Mouse (Mus musculus) large intestine, adult 2 months (tissue): ENCODE measurements around the gene Hspb3. TPM values are rescaled to one million over a fixed set of nuclear protein-coding genes. Genes with fewer than 3 reads are reported as not detected.

Source experiments
- DNase-seq: peaks from one replicate; pipeline ENCODE4 v3.0.0-alpha.2; 2012; ENCODE audit warnings: low read depth, low spot score
- WGBS: fragments of 180-500 bp; shearing (Covaris S2); methylation state at CpG from one replicate; pipeline ENCODE4 v1.1.7; 2018; 5-methylcytosine and 5-hydroxymethylcytosine counted together
- polyA plus RNA-seq: library from polyadenylated mRNA; depleted of rRNA; stranded (reverse); fragments of >200 nt; gene quantifications from 2 replicates; pipeline ENCODE4 v1.2.3, GENCODE M21; 2012; rRNA removed

Gene Hspb3
- polyA plus RNA-seq, result not detected in 2 replicates

DNA sequence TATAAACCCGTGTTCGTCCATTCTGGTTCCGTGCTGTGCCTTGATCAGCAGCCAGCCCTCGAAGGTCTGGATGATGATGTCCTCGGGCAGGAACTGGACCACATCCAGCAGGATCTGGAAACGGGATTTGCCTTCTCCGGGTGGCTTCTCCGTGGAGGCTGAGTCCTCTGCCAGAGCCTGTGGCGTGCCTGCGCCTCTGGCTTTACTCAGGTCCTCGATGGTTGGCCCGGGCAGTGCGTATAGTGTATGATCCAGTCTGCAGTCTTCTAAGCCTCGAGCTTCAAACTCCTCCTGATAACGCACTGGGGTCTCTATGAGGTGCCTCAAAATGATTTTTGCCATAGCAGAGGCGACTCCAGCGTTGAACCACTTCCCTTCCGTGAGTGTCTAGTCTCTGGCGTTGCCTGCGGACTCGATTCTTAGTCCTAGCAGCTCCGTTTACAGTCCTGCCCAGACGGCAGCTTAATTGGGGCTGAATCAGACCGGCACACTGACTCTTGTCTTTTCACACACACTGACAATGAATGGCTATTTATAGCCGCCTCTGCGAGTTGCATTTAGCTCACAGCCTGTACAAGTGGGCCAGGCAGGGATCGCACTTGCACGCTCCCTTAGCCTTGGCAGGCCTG lies at the start of gene Hspb3:
Gene Hspb3 (minus strand): TSS at position 526 of the 629 bp plus-strand sequence.
- no peak for DNase-seq

GRCm38 (mm10) chr13:113713186-113713585 lies 49.7 kb upstream of the Hspb3 start:
- 89% methylated on average over 3 of the region's 3 CpGs for WGBS

More for the DNA sequence above, at the start of gene Hspb3:
- 51% methylated on average over 28 of the region's 28 CpGs for WGBS

DNA sequence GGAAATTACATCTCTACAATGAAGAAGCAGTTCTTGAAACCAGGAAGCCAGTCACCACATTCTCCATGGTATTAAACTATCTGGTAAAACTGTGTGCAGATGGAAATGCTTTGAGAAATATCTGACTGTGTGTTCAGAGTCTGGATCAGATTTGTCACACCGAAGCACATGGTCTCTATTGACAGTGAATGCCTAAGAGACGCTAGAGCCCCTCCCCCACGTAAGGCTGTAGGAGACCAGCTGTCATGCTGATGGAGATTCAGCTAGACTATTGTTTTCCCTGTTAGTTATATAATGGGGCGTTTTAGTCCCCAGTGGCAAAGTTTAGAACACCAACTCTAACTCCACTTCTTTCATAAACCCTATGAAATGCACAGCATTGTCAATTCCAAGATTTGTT lies 42.7 kb upstream of the Hspb3 start:
- 50% methylated on average over 4 of the region's 4 CpGs for WGBS
- DNase-seq, result no peak

More at GRCm38 (mm10) chr13:113713186-113713585, 49.7 kb upstream of the Hspb3 start:
- no peak for DNase-seq

- no peak for DNase-seq
- WGBS, result 83% methylated on average over 3 of the region's 3 CpGs
Measured at GRCm38 (mm10) chr13:113701185-113701584, 37.7 kb upstream of the Hspb3 start.

DNA sequence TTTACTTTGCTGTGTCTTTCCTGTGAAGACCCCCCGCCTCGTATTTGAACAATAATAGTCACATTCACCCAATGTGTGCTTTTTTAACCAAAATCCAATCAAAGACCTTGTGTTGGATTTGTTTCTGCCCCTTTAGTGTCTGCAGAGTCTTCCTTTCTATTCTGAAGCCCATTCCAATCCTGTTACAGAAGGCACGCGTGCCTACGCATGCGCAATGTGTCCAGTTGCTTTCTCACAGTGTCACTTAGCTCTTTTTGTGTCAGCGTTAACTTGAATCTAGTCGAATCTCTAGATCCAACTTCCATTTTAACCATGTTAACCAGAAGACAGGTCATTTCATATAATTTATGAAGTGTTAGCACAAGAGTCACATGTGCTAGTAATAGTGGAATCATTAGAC lies 36.5 kb upstream of the Hspb3 start:
- DNase-seq, result no peak
- WGBS, result 91% methylated on average over 8 of the region's 8 CpGs

DNA sequence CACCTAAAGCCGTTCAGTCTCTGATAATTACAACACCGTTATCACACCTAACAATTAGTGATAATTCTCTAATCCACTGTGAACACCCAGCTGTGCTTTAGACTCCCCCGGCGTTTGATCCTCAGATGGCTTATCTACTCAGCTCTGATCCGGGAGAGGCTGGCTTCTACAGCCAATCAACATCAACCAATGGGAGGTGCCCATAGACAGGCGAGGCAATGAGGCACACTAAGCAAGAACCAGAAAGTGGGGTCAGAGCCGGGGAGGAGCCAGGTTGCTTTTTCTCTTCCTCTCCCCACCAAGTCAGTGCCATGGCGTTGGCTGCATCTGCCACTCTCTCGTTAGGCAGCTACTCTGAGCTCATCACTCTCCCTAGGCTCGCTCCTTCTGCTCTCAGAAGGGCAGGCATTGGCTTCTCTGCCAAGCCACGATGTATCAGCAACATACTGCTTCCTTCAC lies 36.0 kb upstream of the Hspb3 start:
- 58% methylated on average over 11 of the region's 11 CpGs for WGBS
- DNase-seq, result no peak

DNA sequence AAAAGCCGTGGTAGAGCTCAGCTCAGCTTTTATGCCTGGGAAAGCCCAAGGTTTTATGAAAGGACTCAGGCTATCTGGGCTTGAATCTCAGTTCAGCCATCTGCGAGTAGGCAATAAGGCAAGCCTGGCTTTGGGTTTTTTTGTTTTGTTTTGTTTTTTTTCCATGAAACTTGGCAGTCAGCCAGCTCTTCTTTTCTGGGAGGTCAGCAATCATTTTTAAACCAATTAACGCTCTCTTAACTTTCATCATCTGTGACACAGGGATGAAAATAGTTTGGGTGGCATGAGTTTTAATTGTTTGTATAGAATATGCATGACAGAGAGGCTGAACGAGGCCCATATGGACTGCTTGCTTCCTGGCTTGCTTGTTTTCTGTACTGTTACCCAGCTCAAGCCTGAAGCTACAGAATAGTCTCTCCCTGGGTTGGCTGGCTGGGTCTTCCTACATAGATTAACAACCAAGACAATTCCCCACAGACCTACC lies 33.4 kb upstream of the Hspb3 start:
- DNase-seq, result no peak
- 55% methylated on average over 4 of the region's 4 CpGs for WGBS

DNA sequence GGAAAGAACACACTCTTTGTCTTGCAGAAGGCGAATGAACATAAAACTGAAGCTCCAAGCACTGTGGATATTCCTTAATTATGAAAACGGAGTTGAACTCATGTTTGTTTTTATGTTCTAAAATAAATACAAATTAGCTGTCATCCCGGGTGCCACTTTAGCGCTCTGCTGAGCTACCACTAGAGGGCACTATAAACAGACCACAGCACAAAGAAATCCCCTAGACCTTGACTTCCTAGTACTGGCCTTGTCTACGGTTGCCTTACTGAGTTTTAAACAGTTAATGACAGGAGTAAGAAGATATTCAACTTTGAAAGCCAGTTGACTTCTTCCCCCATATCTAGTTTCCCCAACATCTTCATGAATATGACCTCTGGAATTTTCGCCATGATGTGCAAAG lies 29.9 kb upstream of the Hspb3 start:
- WGBS, result 23% methylated on average over 6 of the region's 6 CpGs
- no peak for DNase-seq

GRCm38 (mm10) chr13:113691644-113692043 lies 28.2 kb upstream of the Hspb3 start:
- no peak for DNase-seq
- WGBS, result 60% methylated on average over 9 of the region's 9 CpGs

- no peak for DNase-seq
- 79% methylated on average over 7 of the region's 7 CpGs for WGBS
Measured at GRCm38 (mm10) chr13:113689883-113690282, 26.4 kb upstream of the Hspb3 start.

DNA sequence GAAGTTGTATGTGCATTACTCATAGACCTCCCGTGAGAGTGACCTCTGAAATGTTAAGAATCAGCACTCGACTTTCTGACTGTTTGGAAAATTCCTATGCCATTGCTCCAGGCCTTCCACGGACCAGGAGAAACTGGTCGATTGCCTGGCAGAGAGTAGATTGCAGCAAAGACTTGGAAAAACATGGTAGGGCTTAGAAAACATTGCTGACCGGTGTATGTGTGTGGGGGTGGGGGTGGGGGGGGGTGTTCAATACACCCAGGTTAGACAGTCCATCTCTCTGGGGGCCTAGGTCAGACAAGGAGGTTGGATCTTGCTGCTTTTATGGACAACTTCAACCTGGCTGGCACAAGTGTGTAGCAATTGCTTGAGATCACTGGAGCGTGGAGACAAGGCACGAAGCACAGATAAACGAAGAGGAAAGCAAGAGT lies 23.2 kb upstream of the Hspb3 start:
- DNase-seq, result no peak
- WGBS, result 58% methylated on average over 8 of the region's 8 CpGs

- no peak for DNase-seq
- 57% methylated on average over 5 of the region's 5 CpGs for WGBS
Measured at GRCm38 (mm10) chr13:113682821-113683220, 19.3 kb upstream of the Hspb3 start.

GRCm38 (mm10) chr13:113680646-113681045 lies 17.2 kb upstream of the Hspb3 start:
- 88% methylated on average over 7 of the region's 7 CpGs for WGBS

DNA sequence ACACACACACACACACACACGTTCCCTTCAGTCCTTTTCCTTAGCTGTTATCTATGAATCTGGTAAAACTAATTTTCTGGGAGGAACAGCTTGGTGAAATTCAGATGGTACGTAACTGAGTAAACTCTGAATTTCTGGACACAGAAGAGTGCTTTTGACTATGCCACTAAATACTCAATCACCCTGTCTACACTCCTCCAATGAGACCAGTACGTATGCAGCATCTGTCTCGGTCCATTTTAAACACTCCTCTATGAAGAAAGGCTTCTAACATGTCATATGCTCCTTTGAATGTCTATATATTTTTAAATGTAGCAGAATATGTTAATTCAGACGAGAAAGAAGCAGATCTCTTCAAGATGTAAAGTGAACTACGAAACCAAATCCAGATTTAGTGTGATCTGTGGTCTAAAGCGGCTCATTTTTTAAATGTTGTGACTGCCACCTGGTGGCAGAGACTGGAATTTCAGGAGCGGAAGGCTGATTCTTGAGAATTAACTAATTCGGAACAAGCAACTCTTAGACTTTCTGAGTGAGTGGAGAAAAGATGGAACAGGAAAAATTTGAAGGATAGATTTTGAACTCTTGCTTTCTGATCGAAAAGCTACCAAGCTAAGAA lies 6.1 kb upstream of the Hspb3 start:
- DNase-seq, result peak; percentile 8
- 41% methylated on average over 10 of the region's 10 CpGs for WGBS

More at GRCm38 (mm10) chr13:113680646-113681045, 17.2 kb upstream of the Hspb3 start:
- DNase-seq, result no peak

DNA sequence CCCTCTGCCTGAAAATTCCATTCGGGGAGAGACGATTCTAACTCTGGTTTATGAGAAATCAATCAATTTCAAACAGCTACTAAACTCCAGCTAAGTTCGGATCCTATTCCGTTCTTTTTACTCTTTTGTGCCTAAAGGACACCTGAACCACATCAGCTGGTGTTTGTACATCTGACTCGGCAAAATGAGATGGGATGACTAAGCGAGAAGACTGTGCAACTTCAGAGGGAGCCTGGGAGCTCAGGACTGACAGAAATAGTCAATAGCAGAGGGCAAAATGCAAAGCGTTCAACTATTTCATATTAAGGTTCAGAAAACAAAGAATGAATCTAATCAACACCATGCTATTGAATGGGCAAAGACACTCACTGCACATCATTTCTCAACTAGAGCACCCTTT lies 407 bp upstream of the Hspb3 start:
- DNase-seq, result no peak
- 65% methylated on average over 7 of the region's 7 CpGs for WGBS

GRCm38 (mm10) chr13:113661826-113662271 lies 1.6 kb downstream of the Hspb3 start:
- 67% methylated on average over 7 of the region's 7 CpGs for WGBS
- DNase-seq, result no peak

DNA sequence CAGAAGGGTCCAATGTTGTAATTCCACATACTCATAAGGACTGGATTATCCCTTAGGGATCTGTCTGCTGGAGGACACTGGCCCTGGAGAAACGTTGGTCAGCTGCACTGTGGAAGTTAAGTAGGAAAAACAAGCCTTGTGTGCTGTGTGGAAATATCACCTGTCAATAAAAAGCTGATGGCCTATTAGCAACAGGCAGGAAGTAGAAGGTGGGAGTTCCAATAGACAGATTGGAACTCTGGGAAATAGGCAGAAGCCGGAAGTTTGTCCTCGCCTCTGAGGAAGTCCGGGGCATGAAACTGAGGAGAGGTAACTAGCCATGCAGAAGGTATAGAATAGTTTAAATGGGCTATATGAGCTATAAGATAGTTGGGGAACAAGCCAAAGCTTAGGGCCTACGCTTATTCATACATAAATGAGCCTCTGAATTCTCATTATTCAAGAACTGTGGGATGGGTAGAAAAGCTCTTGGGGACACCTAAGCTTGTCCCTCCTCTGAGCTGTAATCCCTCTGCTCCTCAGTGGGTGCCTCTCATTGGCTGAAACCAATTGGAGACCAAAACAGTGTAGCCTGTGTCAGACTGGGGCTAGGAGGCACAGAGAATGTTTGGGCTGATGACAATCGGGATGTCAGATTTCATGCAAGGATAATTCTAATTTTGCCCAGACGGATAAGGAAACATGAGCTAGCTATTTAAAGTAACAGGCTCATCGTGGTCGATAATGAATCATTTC lies 2.7 kb downstream of the Hspb3 start:
- no peak for DNase-seq
- 87% methylated on average over 9 of the region's 9 CpGs for WGBS

DNA sequence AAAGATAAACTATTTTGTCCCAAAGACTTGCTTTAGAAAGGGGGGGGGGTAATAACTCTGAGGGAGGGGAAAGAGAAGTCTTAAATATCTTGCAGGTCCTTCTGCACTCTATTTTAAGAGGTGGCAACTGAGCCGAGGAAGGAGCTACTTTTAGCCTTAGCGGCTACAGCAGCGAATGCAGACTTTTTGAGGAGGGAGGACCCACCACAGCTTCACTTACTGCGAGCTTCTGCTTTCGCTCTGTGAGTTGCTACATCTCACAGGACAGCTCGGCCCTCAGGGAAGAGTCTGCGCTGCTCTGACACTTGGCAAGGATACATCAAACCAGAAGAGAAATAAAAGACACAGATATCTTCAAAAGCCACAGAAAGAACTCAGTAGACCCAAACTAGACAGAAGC lies 6.3 kb downstream of the Hspb3 start:
- 81% methylated on average over 7 of the region's 7 CpGs for WGBS
- DNase-seq, result no peak

GRCm38 (mm10) chr13:113656639-113657038 lies 6.8 kb downstream of the Hspb3 start:
- DNase-seq, result no peak
- 78% methylated on average over 4 of the region's 4 CpGs for WGBS

GRCm38 (mm10) chr13:113655511-113655910 lies 8.0 kb downstream of the Hspb3 start:
- WGBS, result 93% methylated on average over 4 of the region's 4 CpGs
- DNase-seq, result no peak
